Mouse (Mus musculus): ENCODE measurements around the gene Slc20a1.

DNA sequence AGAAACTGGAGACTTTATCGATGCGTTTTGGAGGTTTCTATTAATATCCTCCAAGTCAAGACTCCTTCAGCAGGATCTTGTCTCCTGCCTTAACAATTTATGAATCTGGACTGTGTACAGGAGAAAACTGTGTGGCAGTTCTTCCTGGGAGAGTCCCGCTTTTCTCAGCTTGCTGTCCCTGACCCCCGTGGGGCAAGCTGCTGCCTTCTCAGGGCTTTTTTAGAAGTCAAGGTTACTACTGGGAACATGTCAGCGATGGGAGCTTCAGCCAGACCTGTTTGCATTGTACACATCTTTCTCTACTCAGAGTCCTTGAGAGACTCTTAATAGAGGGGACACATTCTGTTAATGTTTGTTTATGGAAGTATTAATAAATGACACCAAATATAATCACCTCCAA, 48.2 kb upstream of the Slc20a1 start:
- TF ChIP-seq CTCF (conservative IDR thresholded peaks at IDR 0.05; ENCODE audit: insufficient read depth, insufficient read length, low read depth, low read length): no peak
- no peak for TF ChIP-seq POLR2A (IDR thresholded peaks at IDR 0.05; ENCODE audit: low read depth, low read length)

Measured in kidney, adult 2 months (tissue).